Mouse (Mus musculus) erythroid progenitor cell, adult 5-6 weeks (primary cell): ENCODE measurements around the gene Gba. TPM values are rescaled to one million over a fixed set of nuclear protein-coding genes. Genes with fewer than 3 reads are reported as not detected.
A peak's percentile ranks its signal among the peaks of the same experiment; 100 is the strongest.
"Not testable (repeated sequence)": the region's sequence is repeated elsewhere in the genome, so short reads cannot be mapped to it uniquely, and the experiment has no call there.

Experiments
- ATAC-seq: replicated peaks from 2 replicates; pipeline ENCODE4 v1.8.0; 2016; ENCODE audit warnings: moderate number of reproducible peaks, mild to moderate bottlenecking, moderate TSS enrichment, inconsistent platforms; ENCODE audit not compliant: poor library complexity, low FRiP score, severe bottlenecking
- total RNA-seq, 2 experiments: library from RNA; stranded (forward) in 1 of 2; stranded (reverse) in 1 of 2; fragments of 150-400 nt in 1 of 2; fragments of 186-747, 209-891 nt in 1 of 2; gene quantifications; 2 replicates each; pipeline versions ENCODE4 v1.2.3 to v1.2.4; 2015 to 2017; ENCODE audit warnings: low replicate concordance in 2 of 2

Gba gene
- total RNA-seq (2015; ENCODE audit: low replicate concordance) (27.4 and 36.5 TPM in 2 replicates), total RNA-seq (2017; ENCODE audit: low replicate concordance) (16.8 and 18.1 TPM in 2 replicates)

GRCm38 (mm10) chr3:89202253-89203141 is at the start of gene Gba:
Gene Gba (plus strand): TSS chr3:89202928.
- peak; percentile 91 for ATAC-seq

DNA sequence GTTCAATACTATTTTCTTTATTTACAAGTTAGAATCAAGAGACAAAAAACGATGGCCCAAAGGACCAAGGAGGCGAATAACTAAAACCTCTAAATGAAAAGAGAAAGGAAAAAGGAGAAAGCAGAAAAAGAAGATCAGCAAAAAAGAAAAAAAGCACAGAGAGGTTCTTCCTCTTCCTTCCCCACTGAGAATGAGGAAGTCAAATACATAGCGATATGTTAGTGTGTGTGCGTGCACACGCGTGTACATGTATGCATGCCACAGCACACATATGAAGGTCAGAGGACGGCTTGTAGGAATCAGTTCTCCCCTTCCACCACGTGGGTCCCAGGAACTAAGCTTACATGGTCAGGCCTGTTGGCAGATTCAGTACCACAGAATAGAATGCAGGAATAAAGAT is 45.8 kb upstream of the Gba start:
- ATAC-seq: no peak

- ATAC-seq: no peak
Observed at GRCm38 (mm10) chr3:89158651-89159050, 44.1 kb upstream of the Gba start.

GRCm38 (mm10) chr3:89159211-89159610 is 43.5 kb upstream of the Gba start:
- 0 out of 2 replicates have a peak, but pooled peaks have one; percentile 20 for ATAC-seq

- no peak for ATAC-seq
Observed at GRCm38 (mm10) chr3:89159616-89160344, 42.9 kb upstream of the Gba start, which contains the start of gene Hcn3. Gene Hcn3 (minus strand): TSS chr3:89160196.

DNA sequence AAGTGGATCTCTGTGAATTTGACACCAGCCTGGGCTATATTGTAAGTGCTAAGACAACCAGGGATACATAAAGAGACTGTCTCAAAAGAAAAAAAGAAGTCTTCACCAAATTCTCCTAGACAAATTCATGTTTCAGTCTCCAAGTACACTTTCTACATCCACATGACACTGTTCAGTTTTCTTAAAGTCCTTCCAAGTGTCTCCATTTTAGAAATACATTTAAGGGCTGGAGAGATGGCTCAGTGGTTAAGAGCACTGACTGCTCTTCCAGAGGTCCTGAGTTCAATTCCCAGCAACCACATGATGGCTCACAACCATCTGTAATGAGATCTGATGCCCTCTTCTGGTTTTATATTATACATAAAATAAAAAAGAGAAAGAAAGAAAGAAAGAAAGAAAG is 41.5 kb upstream of the Gba start:
- not testable (repeated sequence) for ATAC-seq

DNA sequence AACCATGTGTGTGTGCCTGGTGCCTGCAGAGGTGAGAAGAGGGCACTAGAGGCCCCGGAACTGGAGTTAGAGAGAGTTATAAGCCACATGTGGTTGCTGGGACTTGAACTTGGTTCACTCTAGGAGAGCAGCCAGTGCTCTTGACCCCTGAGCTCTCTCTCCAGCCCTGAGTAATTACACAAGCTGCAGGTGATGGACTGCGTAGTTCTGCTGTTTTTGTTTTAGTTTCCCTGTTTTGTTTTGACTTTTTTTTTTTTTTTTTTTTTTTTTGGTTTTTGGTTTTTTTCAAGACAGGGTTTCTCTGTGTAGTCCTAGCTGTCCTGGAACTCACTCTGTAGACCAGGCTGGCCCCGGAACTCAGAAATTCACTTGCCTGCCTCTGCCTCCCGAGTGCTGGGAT is 40.9 kb upstream of the Gba start:
- no peak for ATAC-seq

- ATAC-seq: no peak
Observed at GRCm38 (mm10) chr3:89163123-89163522, 39.6 kb upstream of the Gba start.

- ATAC-seq: no peak
Observed at GRCm38 (mm10) chr3:89163643-89164245, 39.0 kb upstream of the Gba start.

GRCm38 (mm10) chr3:89164506-89165267 is 38.0 kb upstream of the Gba start, which contains the start of gene Clk2:
Gene Clk2 (plus strand): TSS chr3:89164795.
- peak; percentile 98 for ATAC-seq

DNA sequence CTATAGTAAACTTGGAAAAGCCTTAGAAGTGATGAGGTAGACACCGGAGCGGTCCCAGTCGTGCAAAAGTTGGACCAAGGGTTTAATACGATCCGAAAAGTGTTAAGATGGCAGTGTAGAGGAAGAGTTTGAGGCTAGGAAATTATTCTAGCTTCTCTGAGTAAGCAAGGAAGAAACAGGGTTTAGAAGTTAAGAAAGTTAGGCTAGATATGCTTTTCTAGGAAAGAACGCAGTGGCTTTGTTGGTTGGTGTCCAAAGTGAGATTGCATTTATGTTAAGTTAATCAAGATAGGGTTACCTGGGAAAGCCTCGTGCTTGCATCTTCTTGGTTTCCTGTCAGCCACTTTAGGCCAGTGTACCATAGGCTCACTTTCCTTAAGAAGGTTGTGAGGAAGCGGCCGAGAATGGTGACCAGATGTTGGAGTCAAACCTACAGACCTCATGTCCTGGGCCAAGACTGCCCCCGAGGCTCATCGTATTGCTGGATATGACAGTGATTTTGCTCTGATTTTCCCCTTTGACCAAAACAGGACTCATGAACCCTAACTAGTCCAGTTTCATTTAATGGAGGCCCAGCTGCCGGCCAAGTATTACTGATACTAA is 37.4 kb upstream of the Gba start:
- no peak for ATAC-seq

GRCm38 (mm10) chr3:89166945-89167344 is 35.8 kb upstream of the Gba start:
- no peak for ATAC-seq

DNA sequence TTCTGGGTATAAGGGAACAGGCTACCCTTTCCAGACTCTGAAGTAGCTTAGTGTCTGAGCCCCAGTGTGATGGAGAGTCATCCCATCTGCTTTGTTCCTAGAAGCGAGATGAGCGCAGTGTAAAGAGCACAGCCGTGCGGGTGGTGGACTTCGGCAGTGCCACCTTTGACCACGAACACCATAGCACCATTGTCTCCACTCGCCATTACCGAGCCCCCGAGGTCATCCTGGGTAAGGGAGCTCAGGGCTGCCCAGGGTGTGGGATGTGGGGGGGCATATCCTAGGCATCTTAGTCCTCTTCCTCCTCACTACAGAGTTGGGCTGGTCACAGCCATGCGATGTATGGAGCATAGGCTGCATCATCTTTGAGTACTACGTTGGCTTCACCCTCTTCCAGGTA is 27.9 kb upstream of the Gba start:
- ATAC-seq: no peak

DNA sequence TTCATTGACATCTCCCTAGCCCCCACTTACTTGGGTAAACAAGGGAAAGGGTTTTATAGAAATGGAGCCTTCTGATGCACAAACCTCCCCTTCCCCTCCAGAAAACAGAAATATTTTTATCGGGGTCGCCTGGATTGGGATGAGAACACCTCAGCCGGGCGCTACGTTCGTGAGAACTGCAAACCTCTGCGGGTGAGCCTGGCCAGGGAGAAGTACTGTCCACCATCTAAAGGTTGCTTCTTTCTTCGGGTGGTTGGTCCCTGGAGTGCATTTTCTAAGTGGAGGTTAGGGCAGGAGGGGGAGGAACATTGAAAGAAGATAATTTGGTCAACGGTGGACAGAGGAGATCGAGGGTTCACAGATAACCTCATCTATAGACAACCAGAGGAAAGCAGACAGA is 27.2 kb upstream of the Gba start:
- no peak for ATAC-seq

DNA sequence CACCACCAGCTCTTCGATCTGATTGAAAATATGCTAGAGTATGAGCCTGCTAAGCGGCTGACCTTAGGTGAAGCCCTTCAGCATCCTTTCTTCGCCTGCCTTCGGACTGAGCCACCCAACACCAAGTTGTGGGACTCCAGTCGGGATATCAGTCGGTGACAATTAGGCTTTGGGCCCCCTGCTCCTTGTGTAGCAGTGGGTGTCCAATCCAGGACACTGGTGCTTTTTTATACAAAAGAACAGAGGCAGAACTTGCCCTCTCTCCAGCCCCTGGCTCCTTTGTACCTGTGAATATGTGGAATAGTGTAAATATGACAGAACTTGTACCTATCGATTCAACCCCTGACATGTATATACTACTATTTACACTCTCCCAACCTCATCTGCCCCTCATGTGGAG is 26.3 kb upstream of the Gba start:
- no peak for ATAC-seq

DNA sequence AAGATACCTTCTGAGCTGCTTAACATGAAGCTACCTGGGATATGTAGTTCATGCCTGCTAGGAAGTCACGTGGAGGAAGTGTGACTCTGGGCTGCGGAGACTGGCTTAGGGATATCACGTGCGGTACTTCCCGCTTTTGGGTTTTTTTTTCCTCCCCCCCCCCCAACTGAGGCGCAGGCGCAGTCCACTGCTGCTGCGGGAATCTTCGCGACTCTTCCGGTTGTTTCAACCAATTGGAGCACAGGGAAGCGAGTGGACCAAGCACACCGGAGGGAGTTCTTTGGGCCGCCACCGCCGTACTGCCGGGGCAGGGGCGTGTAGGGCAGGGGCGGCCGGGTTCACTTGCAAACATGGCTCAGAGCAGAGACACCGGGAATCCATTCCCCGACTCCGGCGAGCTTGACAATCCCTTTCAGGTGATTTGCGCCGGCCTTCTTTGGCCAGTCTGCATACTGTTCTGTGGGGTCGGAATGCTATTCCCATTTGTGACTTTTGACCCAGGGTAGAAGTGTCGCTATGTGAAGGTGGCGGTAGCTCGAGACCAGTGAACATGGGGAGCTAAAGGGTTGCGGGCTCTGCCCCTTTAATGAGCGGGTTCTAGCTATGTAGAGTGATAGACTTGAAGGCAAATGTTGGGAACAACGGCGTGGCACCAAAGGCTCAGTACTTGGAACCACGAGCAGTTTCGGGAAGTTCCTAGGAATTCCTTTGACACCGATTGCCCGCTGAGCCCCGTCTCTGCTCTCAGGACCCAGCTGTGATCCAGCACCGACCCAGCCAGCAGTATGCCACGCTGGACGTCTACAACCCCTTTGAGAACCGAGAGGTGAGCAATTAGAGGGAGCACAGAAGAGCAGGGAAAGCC is 25.3 kb upstream of the Gba start, which contains the start of gene Scamp3:
TSS of gene Scamp3 (plus strand) at position 232 of the 865 bp plus-strand sequence.
- peak; percentile 93 for ATAC-seq

- ATAC-seq: no peak
Observed at GRCm38 (mm10) chr3:89178107-89178385, 24.7 kb upstream of the Gba start.

DNA sequence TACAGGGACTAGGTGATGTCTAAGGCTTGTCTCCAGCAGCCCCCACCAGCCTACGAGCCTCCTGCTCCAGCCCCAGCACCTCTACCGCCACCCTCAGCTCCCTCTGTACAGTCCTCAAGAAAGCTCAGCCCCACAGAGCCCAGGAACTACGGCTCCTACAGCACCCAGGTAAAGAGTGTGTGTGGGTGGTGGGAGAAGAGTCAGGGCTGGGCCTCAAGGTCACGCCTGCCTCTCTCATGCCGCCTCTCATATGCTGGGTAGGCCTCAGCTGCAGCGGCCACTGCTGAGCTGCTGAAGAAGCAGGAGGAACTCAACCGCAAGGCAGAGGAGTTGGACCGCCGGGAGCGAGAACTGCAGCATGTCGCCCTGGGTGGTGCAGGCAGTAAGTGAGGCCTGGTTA is 23.7 kb upstream of the Gba start:
- no peak for ATAC-seq
